Mouse (Mus musculus) liver, postnatal 0 days (tissue): ENCODE results near the gene Arf3. TPM values are rescaled to one million over a fixed set of nuclear protein-coding genes. Genes with fewer than 3 reads are reported as not detected.

Source experiments
- ATAC-seq: fragments of 200-750 bp; cut with Nextera tagmentation; 2 replicates; pipeline ENCODE4 v1.8.0; 2017; ENCODE audit warnings: mild to moderate bottlenecking, moderate library complexity
- DNase-seq: peaks from one replicate; pipeline ENCODE4 v3.0.0-alpha.2; 2016
- H3K27ac ChIP-seq: fragments of 300-500 bp; sonication (generic); 2 replicates; pipeline ENCODE4 v1.5.1; 2014; ENCODE audit warnings: antibody characterized with exemption, moderate library complexity, mild to moderate bottlenecking, low read depth
- H3K27me3 ChIP-seq: fragments of 300-500 bp; sonication (generic); 2 replicates; pipeline ENCODE4 v1.6.1; 2014; ENCODE audit warnings: low read length, control low read depth, mixed read lengths; ENCODE audit not compliant: insufficient read depth
- H3K36me3 ChIP-seq: fragments of 300-500 bp; sonication (generic); replicated peaks from 2 replicates; pipeline ENCODE4 v1.6.1; 2014; ENCODE audit warnings: mild to moderate bottlenecking, control low read depth, low read length, moderate library complexity, mixed read lengths; ENCODE audit not compliant: insufficient read depth
- H3K4me1 ChIP-seq: fragments of 300-500 bp; sonication (generic); 2 replicates; pipeline ENCODE4 v1.6.1; 2014; ENCODE audit warnings: antibody characterized with exemption, mild to moderate bottlenecking, control low read depth; ENCODE audit not compliant: insufficient read depth
- H3K4me2 ChIP-seq: fragments of 300-500 bp; sonication (generic); 2 replicates; pipeline ENCODE4 v1.6.1; 2014; ENCODE audit warnings: low read depth, mild to moderate bottlenecking, low read length, moderate library complexity, mixed read lengths
- H3K4me3 ChIP-seq: fragments of 300-500 bp; sonication (generic); 2 replicates; pipeline ENCODE4 v1.5.1; 2014; ENCODE audit warnings: low read depth, low read length
- H3K9ac ChIP-seq: fragments of 300-500 bp; sonication (generic); replicated peaks from 2 replicates; pipeline ENCODE4 v1.6.1; 2014; ENCODE audit warnings: mild to moderate bottlenecking, moderate library complexity
- H3K9me3 ChIP-seq: fragments of 300-500 bp; sonication (generic); 2 replicates; pipeline ENCODE4 v1.6.1; 2016; ENCODE audit warnings: mild to moderate bottlenecking, control low read depth, low read length, mixed read lengths
- CTCF ChIP-seq: sonication (generic); IDR thresholded peaks from 2 replicates; pipeline ENCODE4 v1.5.1; 2016; ENCODE audit warnings: antibody characterized with exemption, low read depth
- EP300 ChIP-seq: IDR thresholded peaks from 2 replicates; pipeline ENCODE4 v1.6.1; 2016; ENCODE audit warnings: antibody characterized with exemption, low read depth, mild to moderate bottlenecking
- WGBS: fragments of 180-500 bp; shearing (Covaris S2); extraction: QIAGEN DNeasy Blood & Tissue Kit; methylation state at CpG from one replicate; pipeline ENCODE4 v1.1.7; 2014; ENCODE audit not compliant: insufficient replicate concordance; 5-methylcytosine and 5-hydroxymethylcytosine counted together
- polyA plus RNA-seq: library from polyadenylated mRNA; unstranded; fragments of >200 nt; fragmentation: Nextera tagmentation; extraction: Ambion mirVana; gene quantifications from 2 replicates; pipeline ENCODE4 v1.2.1, GENCODE M21; 2015

Gene Arf3
- polyA plus RNA-seq, 1 experiment from 2014 or later = 10.4 TPM

DNA sequence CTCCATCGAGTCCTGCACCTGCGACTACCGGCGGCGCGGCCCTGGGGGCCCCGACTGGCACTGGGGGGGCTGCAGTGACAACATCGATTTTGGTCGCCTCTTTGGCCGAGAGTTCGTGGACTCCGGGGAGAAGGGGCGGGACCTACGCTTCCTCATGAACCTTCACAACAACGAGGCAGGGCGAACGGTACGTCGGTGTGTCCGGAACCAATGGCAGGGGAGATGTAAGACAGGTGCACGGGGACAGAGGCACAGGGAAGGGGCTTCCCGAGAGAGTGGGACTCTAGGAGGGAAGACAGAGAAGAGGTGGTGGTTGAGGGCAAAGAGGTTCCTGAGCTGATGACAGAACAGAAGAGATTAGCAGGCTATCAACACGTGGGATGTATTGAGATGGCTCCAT, 28.8 kb upstream of the Arf3 start:
- Histone ChIP-seq H3K9ac (no peak overlapping the region), H3K4me2 (no peak overlapping the region), H3K27ac (no peak overlapping the region), H3K36me3 (no peaks in the 10 kb centered on the region), H3K27me3 (peaks cover 94% of the 10 kb centered on the region), H3K4me3 (no peak overlapping the region), H3K9me3 (no peaks in the 10 kb centered on the region), H3K4me1 (peaks cover 15% of the 10 kb centered on the region)
- DNase-seq = peak; percentile 17
- no peak for TF ChIP-seq CTCF
- TF ChIP-seq EP300 = no peak
- 6% methylated on average over 21 of the region's 23 CpGs for WGBS
- ATAC-seq = no peak

DNA sequence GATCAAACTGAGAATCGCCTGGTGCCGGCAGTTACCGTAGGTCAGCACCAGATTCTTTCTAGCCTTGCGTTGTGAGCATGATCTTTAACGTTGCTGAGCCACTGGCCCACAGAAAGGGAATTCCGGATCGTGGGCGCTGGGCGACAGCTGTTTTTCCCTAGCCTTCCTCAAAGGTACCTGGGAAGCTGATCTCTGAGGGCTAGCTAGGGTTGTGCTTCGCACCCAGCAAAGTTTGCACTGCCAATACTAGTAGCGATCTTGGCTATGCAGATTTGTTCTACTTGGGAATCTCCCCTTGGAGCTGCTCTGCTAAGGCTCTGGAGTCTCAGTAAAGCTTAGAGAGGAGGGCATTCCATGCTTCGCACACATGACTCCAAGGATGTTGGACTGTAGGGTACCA, 28.2 kb upstream of the Arf3 start:
- under 1% methylated on average over 12 of the region's 12 CpGs for WGBS
- Histone ChIP-seq H3K27ac (no peak overlapping the region), H3K4me1 (peaks cover 15% of the 10 kb centered on the region), H3K27me3 (peaks cover 89% of the 10 kb centered on the region), H3K4me3 (peak overlapping the region; percentile 30), H3K36me3 (no peaks in the 10 kb centered on the region), H3K9ac (no peak overlapping the region), H3K9me3 (no peaks in the 10 kb centered on the region), H3K4me2 (peak overlapping the region; percentile 27; the same call in 1 of the 2 replicates)
- DNase-seq = peak; percentile 12
- no peak for ATAC-seq
- TF ChIP-seq EP300 (no peak), CTCF (no peak)

DNA sequence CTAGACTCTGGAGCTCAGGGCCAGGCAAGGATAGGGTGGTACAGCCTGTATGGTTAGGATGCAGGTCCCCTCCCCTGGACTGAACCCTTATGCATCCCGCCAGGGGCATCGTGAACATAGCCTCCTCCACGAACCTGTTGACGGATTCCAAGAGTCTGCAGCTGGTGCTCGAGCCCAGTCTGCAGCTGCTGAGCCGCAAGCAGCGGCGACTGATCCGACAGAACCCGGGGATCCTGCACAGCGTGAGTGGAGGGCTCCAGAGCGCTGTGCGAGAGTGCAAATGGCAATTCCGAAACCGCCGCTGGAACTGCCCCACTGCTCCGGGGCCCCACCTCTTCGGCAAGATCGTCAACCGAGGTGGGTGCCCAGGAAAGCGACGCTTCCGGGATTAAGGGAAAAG, 27.7 kb upstream of the Arf3 start:
- H3K36me3 ChIP-seq = no peaks in the 10 kb centered on the region
- TF ChIP-seq EP300 (no peak), CTCF (no peak)
- H3K4me1 ChIP-seq = peaks cover 15% of the 10 kb centered on the region
- no peak overlapping the region for H3K9ac ChIP-seq
- 1% methylated on average over 23 of the region's 23 CpGs for WGBS
- peak overlapping the region; percentile 30 for H3K4me3 ChIP-seq
- no peak overlapping the region for H3K27ac ChIP-seq
- DNase-seq (peak; percentile 14), ATAC-seq (no peak)
- 0 out of 2 replicates have a peak, but pooled peaks cover 1% of the 10 kb centered on the region for H3K9me3 ChIP-seq
- peaks cover 84% of the 10 kb centered on the region for H3K27me3 ChIP-seq
- peak overlapping the region; percentile 27; the same call in 1 of the 2 replicates for H3K4me2 ChIP-seq

DNA sequence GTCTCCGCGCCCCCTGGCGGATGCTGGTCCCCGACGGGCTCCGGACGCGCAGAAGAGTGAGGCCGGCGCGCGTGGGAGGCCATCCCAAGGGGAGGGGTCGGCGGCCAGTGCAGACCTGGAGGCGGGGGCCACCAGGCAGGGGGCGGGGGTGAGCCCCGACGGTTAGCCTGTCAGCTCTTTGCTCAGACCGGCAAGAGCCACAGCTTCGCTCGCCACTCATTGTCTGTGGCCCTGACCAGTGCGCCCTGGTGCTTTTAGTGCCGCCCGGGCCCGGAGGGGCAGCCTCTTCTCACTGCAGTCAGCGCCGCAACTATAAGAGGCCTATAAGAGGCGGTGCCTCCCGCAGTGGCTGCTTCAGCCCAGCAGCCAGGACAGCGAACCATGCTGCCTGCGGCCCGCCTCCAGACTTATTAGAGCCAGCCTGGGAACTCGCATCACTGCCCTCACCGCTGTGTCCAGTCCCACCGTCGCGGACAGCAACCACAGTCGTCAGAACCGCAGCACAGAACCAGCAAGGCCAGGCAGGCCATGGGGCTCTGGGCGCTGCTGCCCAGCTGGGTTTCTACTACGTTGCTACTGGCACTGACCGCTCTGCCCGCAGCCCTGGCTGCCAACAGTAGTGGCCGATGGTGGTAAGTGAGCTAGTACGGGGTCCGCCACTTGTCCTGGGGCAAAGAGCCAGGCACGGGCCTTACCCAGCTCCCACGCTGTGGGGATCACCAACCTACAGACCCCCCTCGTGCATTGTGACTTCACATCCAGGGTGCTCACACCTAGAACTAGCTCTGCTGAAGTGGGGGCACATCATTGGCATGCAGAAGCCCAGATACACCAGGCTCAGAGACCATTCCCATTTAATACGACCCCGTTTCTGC, 26.9 kb upstream of the Arf3 start, which contains the start of gene Wnt1:
TSS of gene Wnt1 (plus strand) at position 197 of the 875 bp plus-strand sequence.
- H3K9me3 ChIP-seq = 0 out of 2 replicates have a peak, but pooled peaks cover 4% of the 10 kb centered on the region
- peaks cover 15% of the 10 kb centered on the region for H3K4me1 ChIP-seq
- no peak within 1 kb of the TSS for H3K9ac ChIP-seq
- H3K4me3 ChIP-seq = peak within 1 kb of the TSS; percentile 30
- 6% methylated on average over 51 of the region's 51 CpGs for WGBS
- no peak within 1 kb of the TSS for H3K27ac ChIP-seq
- peaks cover 76% of the 10 kb centered on the region for H3K27me3 ChIP-seq
- no peak for TF ChIP-seq EP300
- TF ChIP-seq CTCF = peak; percentile 64
- H3K36me3 ChIP-seq = no peaks in the 10 kb centered on the region
- no peak for ATAC-seq
- 0 out of 2 replicates have a peak within 1 kb of the TSS, but pooled peaks have one; percentile 7 for H3K4me2 ChIP-seq
- peak; percentile 67 for DNase-seq

DNA sequence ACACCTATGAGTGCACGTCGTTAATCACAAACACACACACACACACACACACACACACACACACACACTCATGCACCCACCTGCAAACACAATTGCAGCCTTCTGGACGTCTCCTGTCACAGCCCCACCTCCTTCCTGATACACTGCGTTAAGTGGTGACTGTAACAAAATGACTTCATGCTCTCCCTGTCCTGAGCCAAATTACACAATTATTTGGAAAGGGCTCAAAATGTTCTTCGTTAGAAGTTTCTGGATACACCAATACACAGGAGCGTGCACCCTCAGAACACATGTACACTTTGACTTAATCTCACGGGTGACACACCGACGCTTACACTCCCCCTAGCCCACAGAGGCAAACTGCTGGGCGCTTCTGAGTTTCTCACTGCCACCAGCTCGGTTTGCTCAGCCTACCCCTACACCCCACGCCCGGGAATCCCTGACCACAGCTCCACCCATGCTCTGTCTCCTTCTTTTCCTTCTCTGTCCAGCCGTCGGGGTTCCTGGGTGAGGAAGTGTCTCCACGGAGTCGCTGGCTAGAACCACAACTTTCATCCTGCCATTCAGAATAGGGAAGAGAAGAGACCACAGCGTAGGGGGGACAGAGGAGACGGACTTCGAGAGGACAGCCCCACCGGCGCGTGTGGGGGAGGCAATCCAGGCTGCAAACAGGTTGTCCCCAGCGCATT, 26.1 kb upstream of the Arf3 start:
- Histone ChIP-seq H3K4me3 (no peak overlapping the region), H3K27me3 (peaks cover 68% of the 10 kb centered on the region), H3K9me3 (0 out of 2 replicates have a peak, but pooled peaks cover 4% of the 10 kb centered on the region), H3K9ac (no peak overlapping the region), H3K27ac (no peak overlapping the region), H3K4me1 (peaks cover 15% of the 10 kb centered on the region), H3K36me3 (no peaks in the 10 kb centered on the region), H3K4me2 (0 out of 2 replicates have a peak overlapping the region, but pooled peaks have one; percentile 7)
- WGBS = 10% methylated on average over 24 of the region's 24 CpGs
- no peak for DNase-seq
- ATAC-seq = peak; percentile 15; the same call in 1 of the 2 replicates
- TF ChIP-seq EP300 (no peak), CTCF (no peak)

DNA sequence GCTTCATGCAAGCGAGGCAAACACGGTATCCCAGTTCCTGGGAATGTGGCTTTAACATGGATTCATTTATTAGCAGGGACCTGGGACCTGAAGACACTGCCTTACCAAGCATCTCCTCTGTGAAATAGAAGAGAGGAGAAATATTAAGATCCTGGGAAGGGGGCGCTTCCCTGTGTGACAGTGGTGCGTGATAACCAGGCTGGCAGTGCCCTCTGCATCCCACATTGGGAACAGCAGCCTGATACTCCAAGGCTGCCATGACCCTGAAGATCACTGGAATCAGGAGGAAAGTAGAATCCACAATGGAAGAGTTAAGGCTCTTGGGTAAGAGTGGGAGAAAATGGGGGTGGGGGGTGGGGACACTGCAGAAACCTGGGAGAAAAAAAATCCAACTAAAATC, 24.9 kb upstream of the Arf3 start:
- WGBS = 35% methylated on average over 4 of the region's 4 CpGs
- no peaks in the 10 kb centered on the region for H3K36me3 ChIP-seq
- TF ChIP-seq EP300 (no peak), CTCF (peak; percentile 39)
- ATAC-seq (no peak), DNase-seq (no peak)
- H3K27ac ChIP-seq = no peak overlapping the region
- H3K9me3 ChIP-seq = 0 out of 2 replicates have a peak, but pooled peaks cover 4% of the 10 kb centered on the region
- H3K4me1 ChIP-seq = peaks cover 15% of the 10 kb centered on the region
- H3K4me2 ChIP-seq = no peak overlapping the region
- no peak overlapping the region for H3K9ac ChIP-seq
- H3K27me3 ChIP-seq = peaks cover 57% of the 10 kb centered on the region
- no peak overlapping the region for H3K4me3 ChIP-seq
